Mouse (Mus musculus): ENCODE measurements at regions not wholly inside any gene's neighbourhood (a gene's known extent, or its start where the extent isn't known, plus 50 kb on each side); places are given as distances from the start of the nearest gene placed in this dataset.

DNA sequence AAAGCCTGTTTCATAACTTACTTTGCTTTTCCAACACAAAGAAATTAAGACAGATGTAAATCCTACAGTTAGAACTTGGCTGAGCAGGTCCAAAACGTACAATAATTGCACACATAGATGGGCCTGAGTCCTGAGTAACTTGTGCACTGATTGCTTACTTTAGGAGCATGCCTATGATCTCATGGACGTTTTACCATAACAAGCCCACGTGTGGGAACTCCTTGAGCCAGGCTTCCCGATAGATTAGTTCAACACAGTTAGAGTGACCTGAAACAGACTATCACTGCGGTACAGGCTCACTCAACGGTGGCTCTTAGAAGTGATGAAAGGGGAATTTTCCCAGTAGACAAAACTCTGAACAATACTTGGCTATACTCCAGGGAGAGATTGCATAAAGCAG is 193.9 kb upstream of the Tank start:
- DNase-seq (ENCODE audit: extremely low read depth): no peak
- Histone ChIP-seq H3K9me3 (replicated peaks; ENCODE audit: low read length) (no peaks in the 10 kb centered on the region), H3K79me2 (replicated peaks; ENCODE audit: control insufficient read depth, extremely low read depth, insufficient read depth, poor library complexity, severe bottlenecking) (no peaks in the 10 kb centered on the region), H3K36me3 (replicated peaks in 1 of 2; ENCODE audit: control insufficient read depth in 1 of 2, insufficient read depth in 1 of 2, low read length in 1 of 2) (no peaks in the 10 kb centered on the region), H3K27me3 (replicated peaks) (no peaks in the 10 kb centered on the region), H3K9ac (ENCODE audit: insufficient read depth, low read depth) (no peak overlapping the region), H3K27ac (ENCODE audit: insufficient read depth, low read depth) (no peak overlapping the region), H3K4me1 (ENCODE audit: control insufficient read depth in 1 of 2, insufficient read depth in 2 of 2) (peaks cover 2 to 9% of the 10 kb centered on the region in 2 experiments; a peak in 2 of 4 replicates), H3K4me3 (replicated peaks in 1 of 3; ENCODE audit: low read depth in 2 of 3, low read length in 2 of 3, poor library complexity in 1 of 3) (no peak overlapping the region), H3K4me2 (ENCODE audit: insufficient read depth, low read depth, poor library complexity, severe bottlenecking) (no peak overlapping the region)
- in situ Hi-C loops (cut with MboI; ENCODE audit: low pct_ligation_motif_present, low pct_unique_long_range_greater_than_20kb, low sequenced_read_pairs) (no loop called here), dilution Hi-C loops (cut with MboI; ENCODE audit: extremely low pct_ligation_motif_present, extremely low pct_unique_long_range_greater_than_20kb, low sequenced_read_pairs) (no loop called here)
- TF ChIP-seq RCOR1 (conservative IDR thresholded peaks at IDR 0.05; ENCODE audit: low read depth, low read length): no peak
- TF ChIP-seq UBTF (IDR thresholded peaks at IDR 0.05; ENCODE audit: low read depth, low read length): no peak
- no peak for TF ChIP-seq PAX5 (IDR thresholded peaks at IDR 0.05; ENCODE audit: low read length)
- no peak for TF ChIP-seq POLR2AphosphoS2 (IDR thresholded peaks at IDR 0.05; ENCODE audit: low read depth, low read length)
- no peak for TF ChIP-seq JUND (conservative IDR thresholded peaks at IDR 0.05; ENCODE audit: low read depth, low read length)
- TF ChIP-seq E2F4 (IDR thresholded peaks at IDR 0.05; ENCODE audit: insufficient replicate concordance, low read depth, low read length): no peak
- TF ChIP-seq TBP (conservative IDR thresholded peaks at IDR 0.05; ENCODE audit: low read depth, low read length): no peak
- TF ChIP-seq MAX (IDR thresholded peaks at IDR 0.05; ENCODE audit: low read length): no peak
- TF ChIP-seq EP300 (IDR thresholded peaks at IDR 0.05; ENCODE audit: low read length): no peak
- TF ChIP-seq GABPA (IDR thresholded peaks at IDR 0.05; ENCODE audit: insufficient replicate concordance, low read depth, low read length): no peak
- TF ChIP-seq TCF12 (IDR thresholded peaks at IDR 0.05; ENCODE audit: low read depth, low read length): no peak
- no peak for TF ChIP-seq MAZ (IDR thresholded peaks at IDR 0.05; ENCODE audit: low read depth, low read length)
- TF ChIP-seq ZC3H11A (IDR thresholded peaks at IDR 0.05; ENCODE audit: low read depth, low read length): no peak
- no peak for TF ChIP-seq MXI1 (IDR thresholded peaks at IDR 0.05; ENCODE audit: low read depth, low read length)

DNA sequence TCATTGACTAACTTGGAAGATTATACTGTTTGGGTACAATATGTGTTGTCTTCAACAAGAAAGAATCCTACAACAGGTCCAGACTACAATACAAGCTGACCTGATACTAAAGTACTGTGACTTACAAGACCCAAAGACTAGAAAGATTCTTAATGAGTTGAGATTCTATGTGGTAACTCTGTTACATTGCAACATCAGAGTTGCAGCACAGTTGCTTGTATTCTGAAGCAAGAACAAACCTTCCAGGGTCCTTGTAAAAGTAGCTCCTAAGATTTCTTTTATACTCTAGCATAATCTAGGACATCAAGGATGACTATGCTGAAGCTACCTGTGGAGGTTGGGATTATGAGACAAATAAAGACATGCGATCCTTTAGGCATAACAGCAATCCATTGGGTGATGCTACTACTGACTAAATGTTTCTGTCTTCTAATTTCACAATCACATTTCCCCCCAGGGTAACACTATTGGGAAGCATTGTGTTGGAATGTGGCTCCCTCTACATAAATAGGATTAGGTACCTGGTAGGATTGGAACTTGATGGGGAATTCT is 194.6 kb upstream of the Tank start:
- Histone ChIP-seq H3K9me3 (replicated peaks; ENCODE audit: low read length) (no peaks in the 10 kb centered on the region), H3K9ac (ENCODE audit: insufficient read depth, low read depth) (no peak overlapping the region), H3K36me3 (replicated peaks in 1 of 2; ENCODE audit: control insufficient read depth in 1 of 2, insufficient read depth in 1 of 2, low read length in 1 of 2) (no peaks in the 10 kb centered on the region), H3K27me3 (replicated peaks) (no peaks in the 10 kb centered on the region), H3K4me1 (ENCODE audit: control insufficient read depth in 1 of 2, insufficient read depth in 2 of 2) (peaks cover 2 to 15% of the 10 kb centered on the region in 2 experiments; a peak in 2 of 4 replicates), H3K27ac (ENCODE audit: insufficient read depth, low read depth) (no peak overlapping the region), H3K79me2 (replicated peaks; ENCODE audit: control insufficient read depth, extremely low read depth, insufficient read depth, poor library complexity, severe bottlenecking) (no peaks in the 10 kb centered on the region), H3K4me3 (replicated peaks in 1 of 3; ENCODE audit: low read depth in 2 of 3, low read length in 2 of 3, poor library complexity in 1 of 3) (no peak overlapping the region), H3K4me2 (ENCODE audit: insufficient read depth, low read depth, poor library complexity, severe bottlenecking) (no peak overlapping the region)
- DNase-seq (ENCODE audit: extremely low read depth): no peak
- in situ Hi-C loops (cut with MboI; ENCODE audit: low pct_ligation_motif_present, low pct_unique_long_range_greater_than_20kb, low sequenced_read_pairs): no loop called here
- no peak for TF ChIP-seq CHD2 (IDR thresholded peaks at IDR 0.05; ENCODE audit: low read length)
- TF ChIP-seq EP300 (IDR thresholded peaks at IDR 0.05; ENCODE audit: low read length): no peak
- TF ChIP-seq POLR2A (IDR thresholded peaks at IDR 0.05; ENCODE audit: low read depth, low read length): no peak
- TF ChIP-seq ZMIZ1 (IDR thresholded peaks at IDR 0.05; ENCODE audit: low read depth, low read length): no peak
- no peak for TF ChIP-seq JUN (IDR thresholded peaks at IDR 0.05; ENCODE audit: insufficient read depth, low read depth, low read length)
- TF ChIP-seq E2F4 (IDR thresholded peaks at IDR 0.05; ENCODE audit: insufficient replicate concordance, low read depth, low read length): no peak
- TF ChIP-seq KAT2A (IDR thresholded peaks at IDR 0.05; ENCODE audit: insufficient replicate concordance, low read length): no peak
- TF ChIP-seq RAD21 (IDR thresholded peaks at IDR 0.05; ENCODE audit: low read depth, low read length): no peak
- TF ChIP-seq NRF1 (IDR thresholded peaks at IDR 0.05; ENCODE audit: low read depth, low read length): no peak
- no peak for TF ChIP-seq MYC (IDR thresholded peaks at IDR 0.05; ENCODE audit: low read depth, low read length)
- no peak for TF ChIP-seq MAFK (IDR thresholded peaks at IDR 0.05; ENCODE audit: insufficient replicate concordance, low read length)
- no peak for TF ChIP-seq JUND (conservative IDR thresholded peaks at IDR 0.05; ENCODE audit: low read depth, low read length)
- no peak for TF ChIP-seq BHLHE40 (IDR thresholded peaks at IDR 0.05; ENCODE audit: low read depth, low read length)
- no peak for TF ChIP-seq PAX5 (IDR thresholded peaks at IDR 0.05; ENCODE audit: low read length)
- TF ChIP-seq GABPA (IDR thresholded peaks at IDR 0.05; ENCODE audit: insufficient replicate concordance, low read depth, low read length): no peak
- TF ChIP-seq CHD1 (IDR thresholded peaks at IDR 0.05; ENCODE audit: low read depth, low read length): no peak
- TF ChIP-seq CTCF (conservative IDR thresholded peaks at IDR 0.05 in 1 of 2, IDR thresholded peaks at IDR 0.05 in 1 of 2; ENCODE audit: low read depth in 2 of 2, low read length in 2 of 2): no peak
- dilution Hi-C loops (cut with MboI; ENCODE audit: extremely low pct_ligation_motif_present, extremely low pct_unique_long_range_greater_than_20kb, low sequenced_read_pairs): no loop called here
